Mouse (Mus musculus): ENCODE results near the gene Mcts2.

The Mcts2 gene

GRCm38 (mm10) chr2:152703596-152704255 is 16.9 kb downstream of the Mcts2 start:
- POLR2A ChIA-PET = interaction anchor here in 3 of 4 experiments (0.5 to 24.7 kb wide), 18 partner anchors 7 to 464 kb away, joined by 3 to 728 read pairs (median 4); partner anchors contain the start of genes Id1 (in 3 of the 3) and Mcts2 (in 1 of the 3)

GRCm38 (mm10) chr2:152704256-152704605 is 17.4 kb downstream of the Mcts2 start:
- POLR2A ChIA-PET = interaction anchor here in 3 of 4 experiments (0.8 to 24.7 kb wide), 14 partner anchors 7 to 464 kb away, joined by 3 to 728 read pairs (median 6); partner anchors contain the start of genes Id1 (in 3 of the 3) and Mcts2 (in 1 of the 3)
- CTCF ChIA-PET = interaction anchor here in 3 of 4 experiments (0.5 to 2.1 kb wide), 7 partner anchors 7 to 120 kb away, joined by 3 to 10 read pairs (median 5); partner anchors contain the start of gene H13 (in 1 of the 3)

More at GRCm38 (mm10) chr2:152703596-152704255, 16.9 kb downstream of the Mcts2 start:
- CTCF ChIA-PET = interaction anchor here in 3 of 4 experiments (0.5 to 1.7 kb wide), 5 partner anchors 35 to 134 kb away, joined by 3 to 5 read pairs (median 4); partner anchors contain the start of gene H13 (in 1 of the 3)

GRCm38 (mm10) chr2:152704811-152705370 is 18.1 kb downstream of the Mcts2 start:
- CTCF ChIA-PET = interaction anchor here (0.5 to 2.1 kb wide), 10 partner anchors 8 to 549 kb away, joined by 3 to 10 read pairs (median 4); partner anchors contain the start of gene H13 (in 1 of the 4)
- POLR2A ChIA-PET = interaction anchor here in 3 of 4 experiments (0.7 to 24.7 kb wide), 21 partner anchors 8 to 463 kb away, joined by 3 to 728 read pairs (median 7); partner anchors contain the start of genes Id1 (in 2 of the 3) and Mcts2 (in 2 of the 3)

GRCm38 (mm10) chr2:152705993-152706571 is 19.2 kb downstream of the Mcts2 start:
- CTCF ChIA-PET = interaction anchor here in 3 of 4 experiments (0.5 to 2.3 kb wide), 9 partner anchors 9 to 209 kb away, joined by 3 to 11 read pairs (median 4); no protein-coding TSS in a partner anchor
- POLR2A ChIA-PET = interaction anchor here (0.6 to 24.7 kb wide), 28 partner anchors 9 to 784 kb away, joined by 3 to 728 read pairs (median 5); partner anchors contain the start of genes Id1 (in 4 of the 4), Mcts2 (in 2 of the 4), Bcl2l1 (in 1 of the 4) and Cox4i2 (in 1 of the 4)

GRCm38 (mm10) chr2:152707186-152707585 is 20.4 kb downstream of the Mcts2 start:
- CTCF ChIA-PET = interaction anchor here (0.5 to 2.3 kb wide), 22 partner anchors 9 to 932 kb away, joined by 3 to 16 read pairs (median 4); partner anchors contain the start of genes Bcl2l1 (in 1 of the 4) and Mcts2 (in 1 of the 4)
- POLR2A ChIA-PET = interaction anchor here (0.5 to 24.7 kb wide), 69 partner anchors 8 to 527 kb away, joined by 3 to 728 read pairs (median 5); partner anchors contain the start of genes Id1 (in 4 of the 4), Mcts2 (in 3 of the 4), Trib3 (in 2 of the 4) and Bcl2l1 (in 1 of the 4)

- POLR2A ChIA-PET = interaction anchor here (0.5 to 24.7 kb wide), 74 partner anchors 8 to 565 kb away, joined by 3 to 728 read pairs (median 5); partner anchors contain the start of genes Id1 (in 3 of the 4), Mcts2 (in 3 of the 4), H13 (in 2 of the 4) and Trib3 (in 2 of the 4)
- CTCF ChIA-PET = interaction anchor here (0.5 to 2.3 kb wide), 28 partner anchors 9 to 931 kb away, joined by 3 to 16 read pairs (median 4); partner anchors contain the start of genes Bcl2l1 (in 1 of the 4) and Mcts2 (in 1 of the 4)
These were observed 20.8 kb downstream of the Mcts2 start for GRCm38 (mm10) chr2:152707627-152708026.

- POLR2A ChIA-PET = interaction anchor here in 3 of 4 experiments (0.6 to 24.7 kb wide), 22 partner anchors 9 to 1995 kb away, joined by 3 to 728 read pairs (median 11); partner anchors contain the start of genes Id1 (in 2 of the 3), Mcts2 (in 2 of the 3) and Tpx2 (in 1 of the 3)
- CTCF ChIA-PET = interaction anchor here in 2 of 4 experiments (0.6 to 1.5 kb wide), 4 partner anchors 13 to 753 kb away, joined by 3 to 7 read pairs (median 5); no protein-coding TSS in a partner anchor
These were observed 22.2 kb downstream of the Mcts2 start for GRCm38 (mm10) chr2:152709066-152709465.

- CTCF ChIA-PET = no interaction called here
- POLR2A ChIA-PET = interaction anchor here in 2 of 4 experiments (0.7 to 24.7 kb wide), 7 partner anchors 9 to 38 kb away, joined by 3 to 728 read pairs (median 4); partner anchors contain the start of gene Id1 (in 2 of the 2)
These were observed 29.5 kb downstream of the Mcts2 start for GRCm38 (mm10) chr2:152716241-152716772.

GRCm38 (mm10) chr2:152717652-152718051 is 30.8 kb downstream of the Mcts2 start:
- ChIA-PET CTCF (interaction anchor here in 2 of 4 experiments (0.6 to 1.0 kb wide), 3 partner anchors 10 to 158 kb away, joined by 3 to 4 read pairs (median 3); no protein-coding TSS in a partner anchor), POLR2A (interaction anchor here in 3 of 4 experiments (0.6 to 23.3 kb wide), 17 partner anchors 8 to 44 kb away, joined by 3 to 377 read pairs (median 5); partner anchors contain the start of genes Id1 (in 1 of the 3) and Mcts2 (in 1 of the 3))

GRCm38 (mm10) chr2:152718076-152718475 is 31.2 kb downstream of the Mcts2 start:
- ChIA-PET POLR2A (interaction anchor here in 3 of 4 experiments (0.6 to 23.3 kb wide), 19 partner anchors 8 to 44 kb away, joined by 3 to 377 read pairs (median 5); partner anchors contain the start of genes Id1 (in 2 of the 3) and Mcts2 (in 1 of the 3)), CTCF (interaction anchor here in 2 of 4 experiments (0.6 to 1.0 kb wide), 3 partner anchors 10 to 159 kb away, joined by 3 to 4 read pairs (median 3); no protein-coding TSS in a partner anchor)

- ChIA-PET CTCF (interaction anchor here (1.0 to 1.9 kb wide), 9 partner anchors 13 to 43 kb away, joined by 3 to 8 read pairs (median 4); no protein-coding TSS in a partner anchor), POLR2A (interaction anchor here (0.5 to 24.6 kb wide), 26 partner anchors 10 to 392 kb away, joined by 3 to 728 read pairs (median 4); partner anchors contain the start of genes Id1 (in 2 of the 4), Cox4i2 (in 1 of the 4) and Mcts2 (in 1 of the 4))
These were observed 37.0 kb downstream of the Mcts2 start for GRCm38 (mm10) chr2:152723651-152724331.

- ChIA-PET POLR2A (interaction anchor here (0.7 to 24.6 kb wide), 22 partner anchors 10 to 109 kb away, joined by 3 to 728 read pairs (median 6); partner anchors contain the start of genes Id1 (in 2 of the 4), Cox4i2 (in 1 of the 4) and Mcts2 (in 1 of the 4)), CTCF (interaction anchor here (0.6 to 1.9 kb wide), 10 partner anchors 12 to 781 kb away, joined by 3 to 8 read pairs (median 4); no protein-coding TSS in a partner anchor)
These were observed 37.5 kb downstream of the Mcts2 start for GRCm38 (mm10) chr2:152724332-152724723.

GRCm38 (mm10) chr2:152725178-152725750 is 38.4 kb downstream of the Mcts2 start:
- ChIA-PET CTCF (interaction anchor here in 3 of 4 experiments (0.6 to 1.9 kb wide), 4 partner anchors 29 to 79 kb away, joined by 3 to 5 read pairs (median 4); no protein-coding TSS in a partner anchor), POLR2A (interaction anchor here in 3 of 4 experiments (0.5 to 24.6 kb wide), 18 partner anchors 11 to 1717 kb away, joined by 3 to 728 read pairs (median 5); partner anchors contain the start of genes Id1 (in 2 of the 3), Cox4i2 (in 1 of the 3) and H13 (in 1 of the 3))

- ChIA-PET CTCF (interaction anchor here (0.6 to 1.7 kb wide), 10 partner anchors 15 to 288 kb away, joined by 3 to 8 read pairs (median 4); no protein-coding TSS in a partner anchor), POLR2A (interaction anchor here (0.7 to 24.6 kb wide), 30 partner anchors 8 to 376 kb away, joined by 3 to 728 read pairs (median 4); partner anchors contain the start of genes Id1 (in 2 of the 4), Mcts2 (in 2 of the 4), H13 (in 1 of the 4) and Tpx2 (in 1 of the 4))
These were observed 39.4 kb downstream of the Mcts2 start for GRCm38 (mm10) chr2:152726213-152726612.

- POLR2A ChIA-PET = interaction anchor here (0.6 to 24.6 kb wide), 32 partner anchors 9 to 1717 kb away, joined by 3 to 728 read pairs (median 3); partner anchors contain the start of genes Id1 (in 2 of the 4), Mcts2 (in 2 of the 4) and Tpx2 (in 1 of the 4)
- CTCF ChIA-PET = interaction anchor here (0.6 to 1.7 kb wide), 18 partner anchors 12 to 289 kb away, joined by 3 to 8 read pairs (median 4); no protein-coding TSS in a partner anchor
These were observed 40.0 kb downstream of the Mcts2 start for GRCm38 (mm10) chr2:152726751-152727335.

Data from embryonic stem cell, embryonic (primary cell).